Mouse (Mus musculus) macrophage (primary cell): ENCODE data around the gene Cfap57. TPM values are rescaled to one million over a fixed set of nuclear protein-coding genes. Genes with fewer than 3 reads are reported as not detected.
"Not testable (repeated sequence)": the region's sequence is repeated elsewhere in the genome, so short reads cannot be mapped to it uniquely, and the experiment has no call there.

Source experiments
- H3K27ac ChIP-seq: fragments of 350-480 bp; formaldehyde crosslinking; 2 replicates; pipeline ENCODE4 v1.9.0; 2021
- H3K36me3 ChIP-seq: fragments of 350-480 bp; formaldehyde crosslinking; 2 replicates; pipeline ENCODE4 v1.9.0; 2021; ENCODE audit errors: inconsistent target
- H3K4me3 ChIP-seq: fragments of 350-480 bp; formaldehyde crosslinking; 2 replicates; pipeline ENCODE4 v1.9.0; 2021; ENCODE audit errors: inconsistent target
- H3K79me2 ChIP-seq: fragments of 350-480 bp; formaldehyde crosslinking; 2 replicates; pipeline ENCODE4 v1.9.0; 2021; ENCODE audit errors: inconsistent target
- WGBS: methylation state at CpG from one replicate; pipeline ENCODE4 v1.1.7; 2026; ENCODE audit warnings: inconsistent platforms; ENCODE audit not compliant: missing documents; 5-methylcytosine and 5-hydroxymethylcytosine counted together
- polyA plus RNA-seq: library from polyadenylated mRNA; stranded (reverse); fragments of 250-400 nt; gene quantifications from 3 replicates; pipeline ENCODE4 v1.2.4, GENCODE M21; 2018; ENCODE audit warnings: inconsistent platforms

The Cfap57 gene
- polyA plus RNA-seq, 1 experiment from 2014 or later, result not detected

- Histone ChIP-seq H3K79me2 (no peaks in the 10 kb centered on the region), H3K27ac (no peak overlapping the region), H3K4me3 (no peak overlapping the region), H3K36me3 (no peaks in the 10 kb centered on the region)
- 82% methylated on average over 11 of the region's 11 CpGs for WGBS
Measured at GRCm38 (mm10) chr4:118581508-118581907, 39.1 kb downstream of the Cfap57 start.

- H3K27ac ChIP-seq, result no peak overlapping the region
- no peak overlapping the region for H3K4me3 ChIP-seq
- no peaks in the 10 kb centered on the region for H3K36me3 ChIP-seq
- no peaks in the 10 kb centered on the region for H3K79me2 ChIP-seq
- 52% methylated on average over 13 of the region's 13 CpGs for WGBS
Measured at GRCm38 (mm10) chr4:118579313-118579712, 41.3 kb downstream of the Cfap57 start.

GRCm38 (mm10) chr4:118576097-118576496, 44.5 kb downstream of the Cfap57 start:
- H3K79me2 ChIP-seq, result no peaks in the 10 kb centered on the region
- WGBS, result 11% methylated on average over 6 of the region's 6 CpGs

GRCm38 (mm10) chr4:118571441-118571840, 49.1 kb downstream of the Cfap57 start:
- Histone ChIP-seq H3K27ac (no peak overlapping the region), H3K79me2 (no peaks in the 10 kb centered on the region), H3K4me3 (no peak overlapping the region), H3K36me3 (no peaks in the 10 kb centered on the region)
- 53% methylated on average over 14 of the region's 15 CpGs for WGBS

More at GRCm38 (mm10) chr4:118576097-118576496, 44.5 kb downstream of the Cfap57 start:
- Histone ChIP-seq H3K36me3 (no peaks in the 10 kb centered on the region), H3K27ac (no peak overlapping the region), H3K4me3 (no peak overlapping the region)

GRCm38 (mm10) chr4:118569320-118569719, 51.3 kb downstream of the Cfap57 start:
- Histone ChIP-seq H3K27ac (no peak overlapping the region), H3K79me2 (no peaks in the 10 kb centered on the region), H3K36me3 (no peaks in the 10 kb centered on the region), H3K4me3 (no peak overlapping the region)
- 77% methylated on average over 23 of the region's 23 CpGs for whole genome bisulfite sequencing

DNA sequence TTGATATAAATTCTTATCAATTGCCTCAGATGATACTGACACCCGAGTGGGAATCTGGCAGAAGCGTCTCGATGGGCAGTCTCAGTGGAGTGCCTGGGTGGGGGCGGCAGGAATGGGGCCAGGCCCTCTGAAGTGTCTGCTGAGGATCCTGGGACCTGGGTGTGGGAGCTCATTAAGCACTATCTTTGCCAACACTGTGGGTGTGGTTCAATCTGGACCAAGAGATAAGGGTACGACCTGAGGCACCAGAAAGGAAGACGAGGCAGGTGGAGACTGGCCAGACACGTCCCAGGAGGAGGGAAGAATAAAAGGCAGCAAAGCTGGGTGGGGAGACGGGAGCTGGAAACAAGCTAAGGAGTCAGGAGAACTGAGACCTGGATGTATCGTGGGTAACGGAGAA, 51.9 kb downstream of the Cfap57 start:
- Histone ChIP-seq H3K36me3 (no peaks in the 10 kb centered on the region), H3K4me3 (no peak overlapping the region), H3K79me2 (no peaks in the 10 kb centered on the region), H3K27ac (no peak overlapping the region)
- WGBS, result 84% methylated on average over 10 of the region's 10 CpGs

- Histone ChIP-seq H3K27ac (no peak overlapping the region), H3K79me2 (no peaks in the 10 kb centered on the region), H3K4me3 (no peak overlapping the region), H3K36me3 (no peaks in the 10 kb centered on the region)
- WGBS, result 31% methylated on average over 7 of the region's 7 CpGs
Measured at GRCm38 (mm10) chr4:118566161-118566676, 54.4 kb downstream of the Cfap57 start.

DNA sequence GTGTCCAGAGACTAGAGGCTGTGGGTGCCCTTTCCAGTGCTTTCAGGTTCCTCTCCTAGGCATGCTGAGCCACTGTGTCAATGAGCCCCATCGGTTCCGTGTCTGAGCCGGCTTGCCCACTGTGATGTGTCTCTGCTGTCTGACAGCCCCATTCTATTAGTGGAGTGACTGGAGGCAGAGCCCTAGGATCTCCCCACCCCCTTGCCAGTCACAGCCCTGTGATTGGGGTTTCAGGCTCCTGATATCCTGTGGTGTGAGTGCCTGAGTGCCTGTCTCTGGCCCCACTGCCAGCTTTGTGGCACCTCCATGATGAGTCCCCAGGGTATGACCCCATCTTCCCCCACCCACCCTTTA, 55.7 kb downstream of the Cfap57 start:
- H3K4me3 ChIP-seq, result no peak overlapping the region
- 90% methylated on average over 3 of the region's 3 CpGs for WGBS
- H3K36me3 ChIP-seq, result no peaks in the 10 kb centered on the region
- H3K79me2 ChIP-seq, result no peaks in the 10 kb centered on the region
- H3K27ac ChIP-seq, result no peak overlapping the region

- WGBS, result 89% methylated on average over 13 of the region's 13 CpGs
- Histone ChIP-seq H3K36me3 (no peaks in the 10 kb centered on the region), H3K79me2 (no peaks in the 10 kb centered on the region), H3K4me3 (no peak overlapping the region), H3K27ac (no peak overlapping the region)
Measured at GRCm38 (mm10) chr4:118564062-118564925, 56.3 kb downstream of the Cfap57 start.

GRCm38 (mm10) chr4:118553039-118553649, 67.4 kb downstream of the Cfap57 start:
- H3K79me2 ChIP-seq, result no peaks in the 10 kb centered on the region
- no peak overlapping the region for H3K27ac ChIP-seq
- no peak overlapping the region for H3K4me3 ChIP-seq
- WGBS, result 95% methylated on average over 3 of the region's 3 CpGs
- H3K36me3 ChIP-seq, result no peaks in the 10 kb centered on the region

DNA sequence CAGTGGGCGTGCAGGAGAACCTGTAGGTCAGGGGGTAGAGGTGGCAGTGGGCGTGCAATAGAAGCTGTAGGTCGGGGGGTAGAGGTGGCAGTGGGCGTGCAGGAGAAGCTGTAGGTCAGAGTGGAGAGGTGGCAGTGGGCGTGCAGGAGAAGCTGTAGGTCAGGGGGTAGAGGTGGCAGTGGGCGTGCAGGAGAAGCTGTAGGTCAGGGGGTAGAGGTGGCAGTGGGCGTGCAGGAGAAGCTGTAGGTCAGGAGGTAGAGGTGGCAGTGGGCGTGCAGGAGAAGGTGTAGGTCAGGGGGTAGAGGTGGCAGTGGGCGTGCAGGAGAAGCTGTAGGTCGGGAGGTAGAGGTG, 72.5 kb downstream of the Cfap57 start:
- 80% methylated on average over 10 of the region's 10 CpGs for WGBS
- H3K79me2 ChIP-seq, H3K36me3 ChIP-seq, H3K27ac ChIP-seq, H3K4me3 ChIP-seq: not testable (repeated sequence)

DNA sequence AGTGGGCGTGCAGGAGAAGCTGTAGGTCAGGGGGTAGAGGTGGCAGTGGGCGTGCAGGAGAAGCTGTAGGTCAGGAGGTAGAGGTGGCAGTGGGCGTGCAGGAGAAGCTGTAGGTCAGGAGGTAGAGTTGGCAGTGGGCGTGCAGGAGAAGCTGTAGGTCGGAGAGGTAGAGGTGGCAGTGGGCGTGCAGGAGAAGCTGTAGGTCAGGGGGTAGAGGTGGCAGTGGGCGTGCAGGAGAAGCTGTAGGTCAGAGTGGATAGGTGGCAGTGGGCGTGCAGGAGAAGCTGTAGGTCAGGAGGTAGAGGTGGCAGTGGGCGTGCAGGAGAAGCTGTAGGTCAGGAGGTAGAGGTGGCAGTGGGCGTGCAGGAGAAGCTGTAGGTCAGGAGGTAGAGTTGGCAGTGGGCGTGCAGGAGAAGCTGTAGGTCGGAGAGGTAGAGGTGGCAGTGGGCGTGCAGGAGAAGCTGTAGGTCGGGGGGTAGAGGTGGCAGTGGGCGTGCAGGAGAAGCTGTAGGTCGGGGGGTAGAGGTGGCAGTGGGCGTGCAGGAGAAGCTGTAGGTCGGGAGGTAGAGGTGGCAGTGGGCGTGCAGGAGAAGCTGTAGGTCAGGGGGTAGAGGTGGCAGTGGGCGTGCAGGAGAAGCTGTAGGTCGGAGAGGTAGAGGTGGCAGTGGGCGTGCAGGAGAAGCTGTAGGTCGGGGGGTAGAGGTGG, 73.0 kb downstream of the Cfap57 start:
- H3K36me3 ChIP-seq, H3K79me2 ChIP-seq, H3K4me3 ChIP-seq, H3K27ac ChIP-seq: not testable (repeated sequence)
- 84% methylated on average over 20 of the region's 23 CpGs for WGBS

- Histone ChIP-seq H3K79me2 (no peaks in the 10 kb centered on the region), H3K36me3 (no peaks in the 10 kb centered on the region), H3K4me3 (no peak overlapping the region), H3K27ac (no peak overlapping the region)
- WGBS, result 92% methylated on average over 14 of the region's 14 CpGs
Measured at GRCm38 (mm10) chr4:118544441-118545127, 76.0 kb downstream of the Cfap57 start.

DNA sequence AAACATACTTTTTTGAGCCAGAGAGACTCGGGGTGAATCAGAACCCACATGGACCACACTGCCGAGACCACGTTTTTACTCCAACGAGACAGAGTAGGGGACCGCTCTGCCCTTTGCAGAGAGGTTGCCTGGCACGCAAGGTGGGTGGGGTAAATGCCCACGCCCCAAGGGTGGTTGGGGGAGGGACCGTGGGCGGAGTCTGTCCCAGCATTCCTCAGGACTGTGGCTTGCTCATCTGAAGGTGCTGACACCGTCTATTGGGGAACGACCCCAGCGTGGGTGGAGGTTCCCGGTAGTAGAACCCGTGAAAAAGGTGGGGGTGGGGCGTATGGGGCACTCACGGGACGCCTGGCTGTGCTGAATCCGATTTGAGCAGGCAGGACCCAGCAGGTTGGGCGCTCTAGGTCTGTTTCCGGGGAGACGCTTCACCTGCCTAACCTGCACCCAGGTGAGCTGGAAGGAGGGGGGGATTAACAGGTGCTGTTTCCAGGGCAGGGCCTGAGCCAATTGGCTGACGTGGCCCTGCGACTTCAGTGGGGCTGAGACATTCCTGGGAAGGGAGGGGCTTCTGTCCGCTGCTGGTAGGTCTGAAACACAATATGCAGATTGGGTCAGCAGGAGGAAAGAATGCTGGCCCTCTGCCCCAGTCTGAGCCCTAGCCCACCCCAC, 76.9 kb downstream of the Cfap57 start, which contains the start of gene Tmem125:
Gene Tmem125, minus strand, starts transcription at position 453 of the 669 bp plus-strand sequence.
- 9% methylated on average over 24 of the region's 24 CpGs for WGBS
- Histone ChIP-seq H3K27ac (no peak within 1 kb of the TSS), H3K36me3 (no peaks in the 10 kb centered on the region), H3K79me2 (no peaks in the 10 kb centered on the region), H3K4me3 (no peak within 1 kb of the TSS)
